8 mouse cellular contexts compared by ENCODE assay signal in genomic region chr9:4259841-4260745, GRCm38 (mm10). TPM values are rescaled to one million over a fixed set of nuclear protein-coding genes. Genes with fewer than 3 reads are reported as not detected.
DNase-seq lines count a peak whose midpoint lies in the region; ATAC-seq and TF ChIP-seq lines count a peak whose summit lies in the region.

No protein-coding gene starts in this region.

- H3K4me1 ChIP-seq in lung, postnatal 0 days (ENCODE audit: insufficient read depth, low read depth, low read length), result no peaks in the 10 kb centered on the region
- H3K4me1 ChIP-seq in embryonic facial prominence, embryonic 10.5 days, result no peaks in the 10 kb centered on the region
- H3K4me1 ChIP-seq in midbrain, postnatal 0 days (ENCODE audit: insufficient read depth, low read length), result no peaks in the 10 kb centered on the region

- 60% methylated on average over 64 of the region's 65 CpGs for WGBS in lung, postnatal 0 days
- WGBS in embryonic facial prominence, embryonic 10.5 days, result 53% methylated on average over 65 of the region's 65 CpGs
- WGBS in midbrain, postnatal 0 days, result 67% methylated on average over 52 of the region's 65 CpGs

- peak overlapping the region; percentile 17; the same call in 1 of the 2 replicates for H3K4me2 ChIP-seq in lung, postnatal 0 days (replicated peaks; ENCODE audit: low read depth, low read length)
- H3K4me2 ChIP-seq in midbrain, postnatal 0 days (ENCODE audit: low read depth, low read length, poor library complexity, severe bottlenecking), result no peak overlapping the region

- H3K36me3 ChIP-seq in lung, postnatal 0 days (ENCODE audit: insufficient read depth, low read length), result no peaks in the 10 kb centered on the region
- no peaks in the 10 kb centered on the region for H3K36me3 ChIP-seq in embryonic facial prominence, embryonic 10.5 days (replicated peaks)
- H3K36me3 ChIP-seq in midbrain, postnatal 0 days (ENCODE audit: insufficient read depth, low read length), result no peaks in the 10 kb centered on the region

- no peak overlapping the region for H3K9ac ChIP-seq in lung, postnatal 0 days (replicated peaks; ENCODE audit: low read depth)
- H3K9ac ChIP-seq in midbrain, postnatal 0 days (replicated peaks; ENCODE audit: low read length, poor library complexity, severe bottlenecking), result no peak overlapping the region

- no peak for TF ChIP-seq CTCF in lung, postnatal 0 days (IDR thresholded peaks at IDR 0.05)
- no peak for TF ChIP-seq CTCF in midbrain, postnatal 0 days (IDR thresholded peaks at IDR 0.05)

- H3K27ac ChIP-seq in lung, postnatal 0 days (ENCODE audit: low read length), result no peak overlapping the region
- no peak overlapping the region for H3K27ac ChIP-seq in embryonic facial prominence, embryonic 10.5 days (replicated peaks)
- no peak overlapping the region for H3K27ac ChIP-seq in midbrain, postnatal 0 days (ENCODE audit: low read depth, low read length)

- peaks cover 6% of the 10 kb centered on the region for H3K9me3 ChIP-seq in lung, postnatal 0 days (ENCODE audit: low read length)
- peaks cover 23% of the 10 kb centered on the region for H3K9me3 ChIP-seq in embryonic facial prominence, embryonic 10.5 days
- peaks cover 9% of the 10 kb centered on the region; the same call in 1 of the 2 replicates for H3K9me3 ChIP-seq in midbrain, postnatal 0 days (ENCODE audit: low read length)

- H3K27me3 ChIP-seq in lung, postnatal 0 days (replicated peaks; ENCODE audit: insufficient read depth, low read length), result no peaks in the 10 kb centered on the region
- H3K27me3 ChIP-seq in embryonic facial prominence, embryonic 10.5 days (replicated peaks; ENCODE audit: low read depth, poor library complexity, severe bottlenecking), result no peaks in the 10 kb centered on the region
- no peaks in the 10 kb centered on the region for H3K27me3 ChIP-seq in midbrain, postnatal 0 days (ENCODE audit: insufficient read depth, low read length)

- H3K4me3 ChIP-seq in lung, postnatal 0 days (ENCODE audit: low read depth, low read length), result 0 out of 2 replicates have a peak overlapping the region, but pooled peaks have one; percentile 15
- peak overlapping the region; percentile 43 for H3K4me3 ChIP-seq in embryonic facial prominence, embryonic 10.5 days
- H3K4me3 ChIP-seq in midbrain, postnatal 0 days (ENCODE audit: low read depth, low read length), result peak overlapping the region; percentile 20; the same call in 1 of the 2 replicates

- TF ChIP-seq EP300 in lung, postnatal 0 days (IDR thresholded peaks at IDR 0.05), result no peak

- DNase-seq in adrenal gland, postnatal 14 days, result peak; percentile 47
- DNase-seq in adrenal gland, adult (ENCODE audit: inconsistent age in 2 of 2, low spot score in 1 of 2), result no peak
- peak; percentile 24 for DNase-seq in lung, postnatal 0 days (ENCODE audit: low spot score)
- DNase-seq in lung, postnatal 36 days, result no peak
- DNase-seq in embryonic facial prominence, embryonic 10.5 days (ENCODE audit: low spot score), result peak; percentile 89
- peak; percentile 70 for DNase-seq in induced T-regulatory cell, adult 2 months (ENCODE audit: low read depth)
- peak; percentile 6 for DNase-seq in midbrain, postnatal 0 days (ENCODE audit: low spot score)
- DNase-seq in ovary, postnatal 14 days (ENCODE audit: low spot score), result no peak

- ATAC-seq in lung, postnatal 0 days, result peak; percentile 38; the same call in 1 of the 2 replicates
- peak; percentile 56 for ATAC-seq in midbrain, postnatal 0 days (ENCODE audit: low FRiP score)

RNA-seq across cellular contexts. Expression of gene Aasdhppt, which starts 49.2 kb away (rescaled TPM):
- total RNA-seq in adrenal gland, postnatal 14 days (2021), result 21.7 and 23.2 TPM in 2 replicates
- polyA plus RNA-seq in lung, postnatal 0 days (2015; fragmentation: Nextera tagmentation; extraction: Ambion mirVana), result 19.7 and 22.6 TPM in 2 replicates
- 30.7 TPM in 2 replicates for polyA plus RNA-seq in embryonic facial prominence, embryonic 10.5 days (2016; fragmentation: Nextera tagmentation; extraction: Ambion mirVana)
- 21.5 and 31.7 TPM in 2 replicates for total RNA-seq in midbrain, postnatal 0 days (2014; rRNA removed)
- polyA plus RNA-seq in midbrain, postnatal 0 days (2015; fragmentation: Nextera tagmentation; extraction: Ambion mirVana), result 29.2 and 29.8 TPM in 2 replicates

RNA-seq across cellular contexts. Expression of gene Kbtbd3, which starts 49.5 kb away (rescaled TPM):
- 2.6 and 3.7 TPM in 2 replicates for total RNA-seq in adrenal gland, postnatal 14 days (2021)
- polyA plus RNA-seq in lung, postnatal 0 days (2015; fragmentation: Nextera tagmentation; extraction: Ambion mirVana), result 7.9 and 9.3 TPM in 2 replicates
- polyA plus RNA-seq in embryonic facial prominence, embryonic 10.5 days (2016; fragmentation: Nextera tagmentation; extraction: Ambion mirVana), result 5.3 and 5.7 TPM in 2 replicates
- 9.8 and 12.3 TPM in 2 replicates for total RNA-seq in midbrain, postnatal 0 days (2014; rRNA removed)
- 9.3 and 9.8 TPM in 2 replicates for polyA plus RNA-seq in midbrain, postnatal 0 days (2015; fragmentation: Nextera tagmentation; extraction: Ambion mirVana)

Comparison
In these comparisons a context has a peak if more than half of its experiments do, and no peak if none do; other contexts are left out.
1. DNase-seq: peak in adrenal gland, postnatal 14 days (single experiment), lung, postnatal 0 days (single experiment), embryonic facial prominence, embryonic 10.5 days (single experiment), induced T-regulatory cell, adult 2 months (single experiment) and midbrain, postnatal 0 days (single experiment); none in adrenal gland, adult (0 of 2), lung, postnatal 36 days (single experiment) and ovary, postnatal 14 days (single experiment).
2. Peak in every context shown above with its lines, with median percentiles within 50 percentile points of each other: H3K4me3 ChIP-seq.